Mouse (Mus musculus) embryonic facial prominence, embryonic 10.5 days (tissue): ENCODE measurements around the gene Brat1. TPM values are rescaled to one million over a fixed set of nuclear protein-coding genes. Genes with fewer than 3 reads are reported as not detected.
A peak's percentile ranks its signal among the peaks of the same experiment; 100 is the strongest.

Experiments
- DNase-seq: peaks from one replicate; pipeline ENCODE4 v3.0.0-alpha.2; 2017; ENCODE audit warnings: low spot score
- H3K27ac ChIP-seq: fragments of 300-500 bp; sonication (generic); replicated peaks from 2 replicates; pipeline ENCODE4 v1.5.1; 2016; ENCODE audit warnings: mild to moderate bottlenecking
- H3K27me3 ChIP-seq: fragments of 300-500 bp; sonication (generic); replicated peaks from 2 replicates; pipeline ENCODE4 v1.6.1; 2016; ENCODE audit warnings: low read depth, mild to moderate bottlenecking; ENCODE audit not compliant: poor library complexity, severe bottlenecking
- H3K36me3 ChIP-seq: fragments of 300-500 bp; sonication (generic); replicated peaks from 2 replicates; pipeline ENCODE4 v1.6.1; 2016; ENCODE audit warnings: mild to moderate bottlenecking, moderate library complexity
- H3K4me1 ChIP-seq: fragments of 300-500 bp; sonication (generic); 2 replicates; pipeline ENCODE4 v1.6.1; 2016
- H3K4me3 ChIP-seq: fragments of 300-500 bp; sonication (generic); 2 replicates; pipeline ENCODE4 v1.5.1; 2016; ENCODE audit warnings: mild to moderate bottlenecking, moderate library complexity
- H3K9me3 ChIP-seq: fragments of 300-500 bp; sonication (generic); 2 replicates; pipeline ENCODE4 v1.6.1; 2016; ENCODE audit warnings: mild to moderate bottlenecking
- WGBS: fragments of 180-500 bp; shearing (Covaris S2); methylation state at CpG from one replicate; pipeline ENCODE4 v1.1.7; 2016; 5-methylcytosine and 5-hydroxymethylcytosine counted together
- polyA plus RNA-seq: library from polyadenylated mRNA; unstranded; fragments of >200 nt; fragmentation: Nextera tagmentation; extraction: Ambion mirVana; gene quantifications from 2 replicates; pipeline ENCODE4 v1.2.1, GENCODE M21; 2016

The Brat1 gene
- polyA plus RNA-seq, 1 experiment from 2014 or later: 22.8 TPM

DNA sequence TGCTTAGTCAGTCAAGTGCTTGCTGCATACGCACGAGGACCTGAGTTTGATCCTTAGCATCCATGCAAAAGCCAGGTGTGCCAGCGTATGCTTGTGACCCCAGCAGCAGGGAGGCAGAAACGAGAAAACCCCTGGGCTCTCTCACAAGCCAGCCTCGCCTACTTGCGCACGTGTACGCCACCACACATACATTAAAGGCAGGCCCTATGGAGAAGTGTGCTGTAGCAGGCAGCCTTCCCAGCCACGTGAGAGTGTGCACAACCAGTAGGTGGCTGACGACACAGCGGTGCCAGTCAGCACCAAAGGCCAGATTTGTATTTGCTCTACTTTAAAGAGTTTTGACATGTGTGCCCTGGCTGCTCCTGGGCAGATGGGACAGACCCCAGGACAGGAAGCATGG, 29.2 kb upstream of the Brat1 start:
- 90% methylated on average over 11 of the region's 11 CpGs for WGBS
- no peak for DNase-seq
- Histone ChIP-seq H3K4me3 (no peak overlapping the region), H3K4me1 (0 out of 2 replicates have a peak, but pooled peaks cover 2% of the 10 kb centered on the region), H3K9me3 (no peaks in the 10 kb centered on the region), H3K27me3 (no peaks in the 10 kb centered on the region), H3K36me3 (peaks cover 79% of the 10 kb centered on the region), H3K27ac (no peak overlapping the region)

DNA sequence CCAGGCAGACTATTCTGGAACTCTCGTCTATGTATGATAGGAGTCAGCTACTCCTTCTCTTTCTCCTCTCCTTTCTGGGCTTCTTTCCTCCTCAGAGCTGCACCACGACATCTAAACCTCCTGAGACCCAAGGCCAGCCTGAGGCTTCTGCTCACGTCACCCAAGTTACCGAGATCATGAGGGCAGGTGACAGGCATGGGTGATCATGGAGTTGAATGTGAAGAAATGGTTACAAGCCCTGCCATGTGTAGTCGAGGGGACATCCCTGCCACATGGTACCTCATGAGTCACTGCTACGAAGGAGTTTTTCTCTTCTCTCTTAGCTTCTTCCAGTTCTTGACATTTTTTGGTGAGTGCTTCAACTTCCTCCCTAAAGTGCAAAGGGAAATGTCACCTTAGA, 27.7 kb upstream of the Brat1 start:
- H3K36me3 ChIP-seq: peaks cover 74% of the 10 kb centered on the region
- WGBS: 89% methylated on average over 6 of the region's 6 CpGs
- no peak for DNase-seq
- H3K27ac ChIP-seq: no peak overlapping the region
- no peak overlapping the region for H3K4me3 ChIP-seq
- no peaks in the 10 kb centered on the region for H3K27me3 ChIP-seq
- 0 out of 2 replicates have a peak, but pooled peaks cover 2% of the 10 kb centered on the region for H3K4me1 ChIP-seq
- no peaks in the 10 kb centered on the region for H3K9me3 ChIP-seq

DNA sequence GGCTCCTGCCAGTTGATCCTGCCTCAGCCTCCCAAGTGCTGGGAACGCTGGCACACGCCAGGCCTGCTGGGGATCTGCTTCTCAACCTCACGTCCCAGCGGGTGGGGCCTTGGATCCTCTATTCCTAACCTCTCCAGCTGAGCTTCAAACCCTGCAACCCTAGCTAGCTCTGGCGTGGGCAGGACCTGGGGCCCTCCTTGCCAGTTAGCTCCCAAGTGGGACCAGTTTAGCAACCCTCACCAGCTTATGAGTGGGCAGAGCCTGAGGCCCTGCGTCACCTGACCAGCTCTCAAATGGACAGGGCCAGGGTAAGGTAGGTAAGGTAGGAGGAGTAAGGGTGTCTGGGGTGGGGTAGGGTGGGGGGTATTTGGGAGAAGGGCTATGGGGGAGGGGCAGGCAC, 24.8 kb upstream of the Brat1 start:
- WGBS: 85% methylated on average over 6 of the region's 6 CpGs
- no peak overlapping the region for H3K27ac ChIP-seq
- H3K36me3 ChIP-seq: peaks cover 67% of the 10 kb centered on the region
- H3K9me3 ChIP-seq: no peaks in the 10 kb centered on the region
- no peak overlapping the region for H3K4me3 ChIP-seq
- no peak for DNase-seq
- no peaks in the 10 kb centered on the region for H3K27me3 ChIP-seq
- 0 out of 2 replicates have a peak, but pooled peaks cover 3% of the 10 kb centered on the region for H3K4me1 ChIP-seq

DNA sequence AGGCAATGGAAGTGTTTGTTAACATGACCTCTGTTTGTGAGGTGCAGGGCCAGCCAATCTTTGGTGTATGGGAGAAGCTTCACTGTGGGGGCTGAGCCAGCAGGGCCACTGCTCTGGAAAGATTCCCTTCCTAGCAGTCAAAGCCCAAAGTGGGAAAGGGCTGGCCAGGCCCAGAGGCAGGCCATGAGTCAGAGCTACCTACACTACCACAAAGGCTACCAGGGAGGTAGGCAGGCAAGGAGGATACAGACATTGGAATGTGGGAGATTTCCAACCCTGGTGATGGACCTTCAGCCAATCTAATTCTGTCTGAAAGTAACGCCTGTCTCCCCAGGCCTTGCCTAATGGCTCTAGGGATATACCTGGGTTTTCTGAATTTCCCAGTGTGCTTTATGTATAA, 23.9 kb upstream of the Brat1 start:
- Histone ChIP-seq H3K9me3 (no peaks in the 10 kb centered on the region), H3K4me1 (0 out of 2 replicates have a peak, but pooled peaks cover 3% of the 10 kb centered on the region), H3K36me3 (peaks cover 66% of the 10 kb centered on the region), H3K4me3 (no peak overlapping the region), H3K27me3 (no peaks in the 10 kb centered on the region), H3K27ac (no peak overlapping the region)
- no peak for DNase-seq
- WGBS: 92% methylated on average over 1 of the region's 1 CpGs

DNA sequence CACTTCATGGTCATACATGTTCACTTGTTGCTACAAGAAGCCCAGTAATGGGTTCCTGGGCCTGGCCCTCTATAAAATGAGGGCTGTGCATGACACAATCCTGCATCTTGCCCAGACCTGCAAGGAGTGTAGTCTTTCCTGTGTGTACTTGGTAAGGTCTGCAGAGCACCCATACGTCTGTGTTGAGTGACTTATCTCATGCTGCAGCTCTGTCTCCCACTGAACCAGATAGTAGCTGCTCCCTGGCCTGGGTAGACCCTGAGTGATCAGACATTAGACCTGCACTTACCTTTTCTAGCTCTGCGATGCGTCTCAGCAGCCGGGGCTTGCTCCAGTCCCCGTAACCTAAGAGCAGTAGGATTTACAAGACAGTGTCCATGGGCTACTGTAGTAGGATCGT, 22.7 kb upstream of the Brat1 start:
- Histone ChIP-seq H3K4me3 (no peak overlapping the region), H3K36me3 (peaks cover 65% of the 10 kb centered on the region)
- WGBS: 94% methylated on average over 6 of the region's 6 CpGs

DNA sequence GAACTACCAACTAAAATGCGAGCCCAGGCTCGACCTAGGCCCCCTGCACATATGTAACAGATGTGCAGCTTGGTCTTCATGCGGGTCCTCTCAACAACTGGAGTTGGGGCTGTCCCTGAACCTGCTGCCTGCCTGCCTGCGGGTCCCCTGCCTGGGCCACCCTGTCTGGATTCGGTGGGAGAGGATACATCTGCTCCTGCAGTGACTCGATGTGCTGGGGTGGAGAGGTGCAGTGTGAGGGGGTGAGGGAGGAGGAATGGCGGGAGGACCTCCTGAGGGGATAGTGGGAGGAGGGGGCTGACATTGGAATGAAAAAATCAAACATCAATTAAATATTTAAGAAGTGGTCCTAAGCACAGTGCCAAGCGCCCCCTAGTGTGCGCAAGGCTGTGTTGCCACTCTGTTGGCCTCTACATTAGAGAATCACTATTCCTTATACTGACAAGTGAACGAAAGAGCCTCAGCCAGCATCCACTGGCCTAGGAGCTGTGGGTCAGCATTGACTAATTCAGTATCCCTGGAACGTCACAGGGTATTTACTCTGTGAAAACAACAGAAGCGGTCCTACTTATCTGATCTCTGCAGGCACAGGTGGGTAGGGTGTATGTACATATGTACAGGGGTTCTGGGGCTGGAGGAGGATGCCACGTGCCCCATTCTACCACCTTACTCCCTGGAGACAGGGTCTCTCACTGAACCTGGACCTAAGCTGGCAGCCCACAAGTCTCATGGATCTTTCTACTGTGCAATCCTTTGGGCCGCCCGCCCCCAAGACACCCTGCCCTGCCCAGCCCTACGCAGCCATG, 20.3 kb upstream of the Brat1 start:
- Histone ChIP-seq H3K4me3 (no peak overlapping the region), H3K36me3 (peaks cover 70% of the 10 kb centered on the region), H3K4me1 (0 out of 2 replicates have a peak, but pooled peaks cover 7% of the 10 kb centered on the region), H3K27ac (no peak overlapping the region), H3K9me3 (no peaks in the 10 kb centered on the region), H3K27me3 (no peaks in the 10 kb centered on the region)
- WGBS: 63% methylated on average over 16 of the region's 16 CpGs
- DNase-seq: peak; percentile 53

More for the DNA sequence above, 22.7 kb upstream of the Brat1 start:
- 0 out of 2 replicates have a peak, but pooled peaks cover 7% of the 10 kb centered on the region for H3K4me1 ChIP-seq
- no peak overlapping the region for H3K27ac ChIP-seq
- DNase-seq: no peak
- H3K27me3 ChIP-seq: no peaks in the 10 kb centered on the region
- no peaks in the 10 kb centered on the region for H3K9me3 ChIP-seq

DNA sequence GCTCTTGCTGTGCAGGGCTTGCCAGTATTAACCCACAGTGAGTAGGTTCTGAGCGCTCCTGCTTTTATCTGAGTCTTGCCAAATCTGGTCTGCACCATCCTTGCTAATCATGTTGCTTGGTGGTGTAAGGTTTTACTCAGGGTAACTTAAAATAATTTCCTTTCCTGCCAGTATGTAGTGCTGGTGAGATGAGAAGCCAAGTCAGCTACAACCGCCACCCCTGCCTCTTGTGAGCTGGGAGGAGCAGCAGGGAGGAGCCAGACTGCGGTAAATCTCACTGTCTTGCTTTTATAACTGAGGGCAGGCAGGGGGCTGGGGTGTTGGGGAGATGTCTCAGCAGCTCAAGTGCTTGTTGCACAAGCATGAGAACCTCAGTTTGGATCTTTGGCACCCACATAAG, 16.4 kb upstream of the Brat1 start:
- DNase-seq: no peak
- Histone ChIP-seq H3K27ac (no peak overlapping the region), H3K9me3 (no peaks in the 10 kb centered on the region), H3K27me3 (no peaks in the 10 kb centered on the region), H3K4me3 (no peak overlapping the region), H3K36me3 (peaks cover 84% of the 10 kb centered on the region), H3K4me1 (peaks cover 12% of the 10 kb centered on the region; the same call in 1 of the 2 replicates)
- WGBS: 86% methylated on average over 3 of the region's 3 CpGs

DNA sequence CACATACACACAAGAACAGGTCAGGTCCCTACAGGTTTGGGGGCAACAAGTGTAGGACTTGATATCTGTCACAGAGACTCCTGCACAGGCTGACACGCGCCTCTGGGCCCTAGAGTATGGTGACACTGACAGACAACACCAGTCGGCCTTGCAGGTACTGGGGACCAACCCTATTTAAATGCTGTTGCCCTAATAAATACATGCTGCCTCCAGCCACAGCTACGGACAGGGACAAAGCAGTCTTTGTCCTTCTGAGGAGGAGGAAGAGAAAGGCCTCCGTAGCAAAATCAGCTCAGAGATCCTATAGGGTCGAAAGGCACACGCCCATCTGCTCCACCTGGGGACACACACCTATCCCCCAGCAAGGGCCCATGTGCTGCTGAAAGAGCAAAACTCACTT, 8.8 kb upstream of the Brat1 start:
- peaks cover 85% of the 10 kb centered on the region for H3K36me3 ChIP-seq
- no peak for DNase-seq
- no peak overlapping the region for H3K4me3 ChIP-seq
- no peak overlapping the region for H3K27ac ChIP-seq
- H3K27me3 ChIP-seq: no peaks in the 10 kb centered on the region
- peaks cover 20% of the 10 kb centered on the region for H3K4me1 ChIP-seq
- WGBS: 74% methylated on average over 7 of the region's 7 CpGs
- no peaks in the 10 kb centered on the region for H3K9me3 ChIP-seq

DNA sequence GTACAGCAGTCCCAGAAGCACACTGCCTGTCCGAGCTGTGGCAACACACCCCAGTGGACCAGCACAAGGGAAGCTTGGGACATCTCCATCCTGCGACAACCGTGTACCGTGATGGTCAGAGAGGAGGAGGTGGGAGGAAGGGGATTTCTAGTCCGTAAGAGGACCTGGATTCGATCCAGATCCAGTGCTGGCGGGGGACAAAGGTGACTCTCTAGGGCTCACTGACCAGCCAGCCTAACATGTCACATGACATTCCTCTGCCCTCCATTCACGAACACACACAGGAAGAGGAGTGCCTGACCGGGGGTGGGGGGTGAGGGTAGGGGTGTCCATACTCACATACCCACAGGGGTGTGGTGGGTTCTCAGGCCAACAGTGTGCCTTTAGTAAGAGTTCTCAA, 5.0 kb upstream of the Brat1 start:
- peaks cover 50% of the 10 kb centered on the region for H3K36me3 ChIP-seq
- H3K27me3 ChIP-seq: no peaks in the 10 kb centered on the region
- DNase-seq: no peak
- no peak overlapping the region for H3K4me3 ChIP-seq
- 85% methylated on average over 9 of the region's 9 CpGs for WGBS
- peaks cover 45% of the 10 kb centered on the region for H3K4me1 ChIP-seq
- H3K27ac ChIP-seq: no peak overlapping the region
- H3K9me3 ChIP-seq: no peaks in the 10 kb centered on the region

DNA sequence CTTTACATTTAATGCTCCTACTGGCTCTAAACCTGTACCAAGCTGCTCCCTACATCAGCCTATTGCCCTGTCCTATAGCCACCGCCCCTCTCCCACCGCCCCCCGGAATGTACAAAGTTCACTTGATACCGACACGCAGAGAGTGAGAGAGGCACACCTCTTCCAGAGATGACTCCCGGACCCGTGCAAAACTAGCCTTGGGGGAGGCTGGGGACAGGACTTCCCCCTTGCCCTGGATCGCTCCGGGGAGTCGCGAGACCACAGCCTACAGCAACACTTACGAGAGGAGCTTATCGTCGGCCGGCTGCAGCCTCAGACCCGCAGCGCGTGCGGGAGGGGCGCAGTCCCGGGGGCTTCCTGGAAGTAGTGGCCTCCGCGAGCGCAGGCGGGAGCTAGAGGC, 3.1 kb upstream of the Brat1 start:
- under 1% methylated on average over 25 of the region's 25 CpGs for WGBS
- Histone ChIP-seq H3K9me3 (no peaks in the 10 kb centered on the region), H3K27ac (peak overlapping the region; percentile 92), H3K4me3 (peak overlapping the region; percentile 84), H3K4me1 (peaks cover 56% of the 10 kb centered on the region), H3K27me3 (no peaks in the 10 kb centered on the region), H3K36me3 (peaks cover 36% of the 10 kb centered on the region)
- DNase-seq: peak; percentile 76

DNA sequence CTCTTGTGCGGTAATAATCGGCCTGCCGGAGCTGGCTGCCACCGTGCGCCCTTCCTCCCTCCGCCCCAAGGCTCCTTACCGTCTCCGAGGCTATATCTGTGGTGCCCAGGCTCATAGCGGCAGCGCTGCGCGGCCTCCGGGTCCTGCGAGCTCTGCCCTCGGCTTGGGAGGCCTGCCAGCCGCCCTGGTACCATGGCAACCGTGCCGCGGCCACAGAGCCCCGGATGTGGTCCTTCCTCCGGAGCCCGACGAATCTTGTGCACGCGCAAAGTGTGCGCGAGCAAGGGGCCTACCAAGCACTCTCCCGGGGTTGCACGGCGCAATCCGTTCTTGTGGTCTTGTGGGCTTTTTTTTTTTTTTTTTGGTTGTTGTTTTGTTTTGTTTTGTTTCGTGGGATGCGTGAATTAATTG, 2.7 kb upstream of the Brat1 start, which contains the start of gene Iqce:
TSS of gene Iqce (minus strand) at position 276 of the 411 bp plus-strand sequence.
- peak within 1 kb of the TSS; percentile 92 for H3K27ac ChIP-seq
- peak within 1 kb of the TSS; percentile 84 for H3K4me3 ChIP-seq
- peaks cover 33% of the 10 kb centered on the region for H3K36me3 ChIP-seq
- H3K9me3 ChIP-seq: no peaks in the 10 kb centered on the region
- H3K4me1 ChIP-seq: peaks cover 56% of the 10 kb centered on the region
- no peaks in the 10 kb centered on the region for H3K27me3 ChIP-seq
- peak; percentile 96 for DNase-seq
- WGBS: under 1% methylated on average over 33 of the region's 33 CpGs

DNA sequence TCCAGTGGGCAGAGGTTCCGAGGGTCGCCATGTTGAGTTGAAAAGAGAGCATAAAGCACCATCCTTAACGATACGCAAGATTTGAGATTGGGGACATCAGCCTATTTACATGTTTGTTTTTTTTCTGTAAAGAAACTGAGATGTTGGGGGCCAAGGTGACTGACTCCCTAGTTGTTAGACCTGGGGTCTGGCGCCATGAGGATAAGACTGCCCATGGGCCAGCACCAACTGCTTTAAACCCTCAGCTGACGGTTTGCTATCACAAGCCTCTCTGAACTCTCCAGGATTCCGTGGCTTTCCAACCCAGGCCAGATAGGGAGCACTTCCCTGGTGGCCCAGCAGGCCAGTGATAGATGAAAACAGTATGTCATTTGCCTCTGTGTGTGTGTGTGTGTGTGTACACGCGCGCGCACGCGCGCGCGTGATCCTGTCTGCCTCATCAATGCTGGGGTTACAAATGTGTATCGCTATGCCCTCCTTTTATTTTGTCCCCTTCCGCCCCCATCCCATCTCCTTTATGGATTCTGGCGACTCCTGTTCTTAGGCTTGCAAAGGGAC, 2.1 kb upstream of the Brat1 start:
- Histone ChIP-seq H3K27ac (peak overlapping the region; percentile 92), H3K4me1 (peaks cover 52% of the 10 kb centered on the region), H3K27me3 (no peaks in the 10 kb centered on the region), H3K9me3 (no peaks in the 10 kb centered on the region), H3K4me3 (peak overlapping the region; percentile 84), H3K36me3 (peaks cover 33% of the 10 kb centered on the region)
- WGBS: 60% methylated on average over 19 of the region's 19 CpGs
- DNase-seq: peak; percentile 31
